Mouse (Mus musculus) neural tube, embryonic 11.5 days (tissue): ENCODE measurements around the gene BB287469. TPM values are rescaled to one million over a fixed set of nuclear protein-coding genes. Genes with fewer than 3 reads are reported as not detected.
"Not testable (repeated sequence)": the region's sequence is repeated elsewhere in the genome, so short reads cannot be mapped to it uniquely, and the experiment has no call there.

ENCODE experiments used
- ATAC-seq: fragments of 200-750 bp; cut with Nextera tagmentation; 2 replicates; pipeline ENCODE4 v1.8.0; 2017; ENCODE audit warnings: moderate number of reproducible peaks, mild to moderate bottlenecking, moderate TSS enrichment, moderate library complexity; ENCODE audit not compliant: insufficient read depth, low FRiP score, low TSS enrichment
- DNase-seq: peaks from one replicate; pipeline ENCODE4 v3.0.0-alpha.2; 2015; ENCODE audit warnings: low spot score
- H3K27ac ChIP-seq: fragments of 300-500 bp; sonication (generic); 2 replicates; pipeline ENCODE4 v1.5.1; 2014; ENCODE audit warnings: low read depth, mild to moderate bottlenecking, low read length
- H3K27me3 ChIP-seq: fragments of 300-500 bp; sonication (generic); 2 replicates; pipeline ENCODE4 v1.6.1; 2014; ENCODE audit warnings: mild to moderate bottlenecking, low read length, mixed read lengths; ENCODE audit not compliant: control insufficient read depth, insufficient read depth
- H3K36me3 ChIP-seq: fragments of 300-500 bp; sonication (generic); 2 replicates; pipeline ENCODE4 v1.6.1; 2014; ENCODE audit warnings: mild to moderate bottlenecking, low read length, moderate library complexity, mixed read lengths; ENCODE audit not compliant: control insufficient read depth, insufficient read depth
- H3K4me1 ChIP-seq: fragments of 300-500 bp; sonication (generic); 2 replicates; pipeline ENCODE4 v1.6.1; 2014; ENCODE audit warnings: low read length, mixed read lengths; ENCODE audit not compliant: control insufficient read depth, insufficient read depth
- H3K4me2 ChIP-seq: fragments of 300-500 bp; sonication (generic); 2 replicates; pipeline ENCODE4 v1.6.1; 2014; ENCODE audit warnings: low read depth, mild to moderate bottlenecking, moderate library complexity
- H3K4me3 ChIP-seq: fragments of 300-500 bp; sonication (generic); 2 replicates; pipeline ENCODE4 v1.5.1; 2014; ENCODE audit warnings: low read depth, low read length
- H3K9ac ChIP-seq: fragments of 300-500 bp; sonication (generic); 2 replicates; pipeline ENCODE4 v1.6.1; 2014; ENCODE audit warnings: mild to moderate bottlenecking, low read length
- H3K9me3 ChIP-seq: fragments of 300-500 bp; sonication (generic); 2 replicates; pipeline ENCODE4 v1.6.1; 2016; ENCODE audit warnings: low read length; ENCODE audit not compliant: control insufficient read depth
- whole genome bisulfite sequencing: fragments of 180-500 bp; shearing (Covaris S2); extraction: QIAGEN DNeasy Blood & Tissue Kit; methylation state at CpG from one replicate; pipeline ENCODE4 v1.1.7; 2014; 5-methylcytosine and 5-hydroxymethylcytosine counted together
- polyA plus RNA-seq: library from polyadenylated mRNA; unstranded; fragments of >200 nt; fragmentation: Nextera tagmentation; extraction: Ambion mirVana; gene quantifications from 2 replicates; pipeline ENCODE4 v1.2.1, GENCODE M21; 2014

BB287469 gene
- polyA plus RNA-seq = not detected in 2 replicates

GRCm38 (mm10) chr12:87816277-87816676 lies at the start of gene BB287469:
TSS of gene BB287469 (plus strand) at chr12:87816577.
- WGBS = 85% methylated on average over 4 of the region's 6 CpGs
- not testable (repeated sequence) for H3K4me3 ChIP-seq, H3K4me1 ChIP-seq, H3K4me2 ChIP-seq, DNase-seq, H3K9me3 ChIP-seq, ATAC-seq, H3K27ac ChIP-seq, H3K9ac ChIP-seq, H3K27me3 ChIP-seq, H3K36me3 ChIP-seq

- 88% methylated on average over 4 of the region's 4 CpGs for WGBS
- not testable (repeated sequence) for H3K4me1 ChIP-seq, ATAC-seq, H3K9ac ChIP-seq, H3K4me3 ChIP-seq, H3K27me3 ChIP-seq, DNase-seq, H3K27ac ChIP-seq, H3K4me2 ChIP-seq, H3K36me3 ChIP-seq, H3K9me3 ChIP-seq
Measured at GRCm38 (mm10) chr12:87775655-87776054, 40.7 kb upstream of the BB287469 start, which contains the start of gene Gm21319. TSS of gene Gm21319 (minus strand) at chr12:87775755.

- not testable (repeated sequence) for H3K27ac ChIP-seq, ATAC-seq, H3K9me3 ChIP-seq, H3K4me3 ChIP-seq, H3K27me3 ChIP-seq, H3K4me2 ChIP-seq, H3K9ac ChIP-seq, H3K36me3 ChIP-seq, H3K4me1 ChIP-seq, DNase-seq
- 100% methylated on average over 1 of the region's 1 CpGs for WGBS
Measured at GRCm38 (mm10) chr12:87795212-87795611, 21.2 kb upstream of the BB287469 start, which contains the start of gene Gm21936. TSS of gene Gm21936 (plus strand) at chr12:87795512.

- ATAC-seq, H3K36me3 ChIP-seq, H3K27ac ChIP-seq, DNase-seq, H3K9me3 ChIP-seq, H3K4me3 ChIP-seq, H3K4me2 ChIP-seq, H3K27me3 ChIP-seq, H3K4me1 ChIP-seq, H3K9ac ChIP-seq: not testable (repeated sequence)
- over 99% methylated on average over 5 of the region's 5 CpGs for WGBS
Measured at GRCm38 (mm10) chr12:87797971-87798370, 18.4 kb upstream of the BB287469 start.

GRCm38 (mm10) chr12:87842239-87842638 lies 25.9 kb downstream of the BB287469 start, which contains the start of gene Gm2001:
TSS of gene Gm2001 (minus strand) at chr12:87842339.
- H3K36me3 ChIP-seq, H3K9me3 ChIP-seq, ATAC-seq, H3K4me3 ChIP-seq, H3K27me3 ChIP-seq, H3K4me2 ChIP-seq, DNase-seq, H3K27ac ChIP-seq, H3K4me1 ChIP-seq, H3K9ac ChIP-seq: not testable (repeated sequence)
- 86% methylated on average over 1 of the region's 2 CpGs for WGBS

- H3K27me3 ChIP-seq, H3K36me3 ChIP-seq, H3K4me2 ChIP-seq, H3K27ac ChIP-seq, ATAC-seq, H3K4me1 ChIP-seq, H3K9me3 ChIP-seq, H3K4me3 ChIP-seq, DNase-seq, H3K9ac ChIP-seq: not testable (repeated sequence)
- whole genome bisulfite sequencing = no CpG with 5 or more reads among the region's 2 CpGs
Measured at GRCm38 (mm10) chr12:87850657-87851056, 34.3 kb downstream of the BB287469 start.

- H3K4me2 ChIP-seq, H3K9me3 ChIP-seq, ATAC-seq, DNase-seq, H3K36me3 ChIP-seq, H3K27ac ChIP-seq, H3K27me3 ChIP-seq, H3K9ac ChIP-seq, H3K4me3 ChIP-seq, H3K4me1 ChIP-seq: not testable (repeated sequence)
- 94% methylated on average over 1 of the region's 1 CpGs for WGBS
Measured at GRCm38 (mm10) chr12:87856067-87856466, 39.7 kb downstream of the BB287469 start.

- not testable (repeated sequence) for H3K4me1 ChIP-seq, H3K4me2 ChIP-seq, H3K36me3 ChIP-seq, H3K27me3 ChIP-seq, H3K9me3 ChIP-seq, ATAC-seq, DNase-seq, H3K27ac ChIP-seq, H3K9ac ChIP-seq, H3K4me3 ChIP-seq
- 89% methylated on average over 23 of the region's 23 CpGs for WGBS
Measured at GRCm38 (mm10) chr12:87861740-87862692, 45.6 kb downstream of the BB287469 start.

GRCm38 (mm10) chr12:87863638-87864037 lies 47.3 kb downstream of the BB287469 start:
- DNase-seq, H3K4me3 ChIP-seq, H3K36me3 ChIP-seq, H3K4me1 ChIP-seq, H3K9me3 ChIP-seq, ATAC-seq, H3K27me3 ChIP-seq, H3K9ac ChIP-seq, H3K4me2 ChIP-seq, H3K27ac ChIP-seq: not testable (repeated sequence)
- whole genome bisulfite sequencing = 89% methylated on average over 9 of the region's 11 CpGs
